ENCODE assay signal across 34 mouse cellular contexts in genomic region chr8:55472386-55472785, GRCm38 (mm10).
"Had no signal": no experiment of that assay in that cellular context is flagged by ENCODE, and none has a peak within 500 bp of the region (broad histone marks: within the 10 kb centered on the region; RNA-seq: fewer than 3 reads in every experiment).

No protein-coding gene starts in this region.

- H3K9ac ChIP-seq: heart, embryonic 12.5 days; heart, embryonic 13.5 days; heart, embryonic 15.5 days; hindbrain, embryonic 12.5 days; hindbrain, embryonic 13.5 days; hindbrain, embryonic 14.5 days; hindbrain, embryonic 15.5 days; intestine, embryonic 15.5 days had no signal

- H3K27ac ChIP-seq: heart, adult 2 months; heart, embryonic 10.5 days; heart, embryonic 13.5 days; heart, embryonic 15.5 days; hindbrain, embryonic 10.5 days; hindbrain, embryonic 12.5 days; hindbrain, embryonic 13.5 days; hindbrain, embryonic 14.5 days; hindbrain, embryonic 15.5 days; hindbrain, postnatal 0 days; intestine, embryonic 15.5 days; kidney, postnatal 0 days; layer of hippocampus, adult 2 months; left cerebral cortex, adult 2 months had no signal

- H3K27me3 ChIP-seq: heart, embryonic 12.5 days; heart, embryonic 13.5 days; heart, embryonic 15.5 days; hindbrain, embryonic 12.5 days; hindbrain, embryonic 13.5 days; hindbrain, embryonic 15.5 days; intestine, embryonic 15.5 days had no signal

- H3K4me2 ChIP-seq: heart, embryonic 11.5 days; heart, embryonic 12.5 days; heart, embryonic 13.5 days; heart, embryonic 15.5 days; hindbrain, embryonic 12.5 days; hindbrain, embryonic 13.5 days; hindbrain, embryonic 14.5 days; hindbrain, embryonic 15.5 days; intestine, embryonic 15.5 days had no signal

- ATAC-seq: hindbrain, embryonic 16.5 days; hindbrain, postnatal 0 days; inflammation-experienced regulatory T-cells, adult 6 months; intestine, embryonic 15.5 days; intestine, embryonic 16.5 days; intestine, postnatal 0 days had no signal

- DNase-seq: heart, adult 2 months; heart, postnatal 10 days; heart, postnatal 14 days; heart, postnatal 36 days; heart, postnatal 4 days; kidney, adult 11 months; kidney, adult 18-20 months; kidney, adult 8-10 months; kidney, postnatal 10 days; kidney, postnatal 14 days; kidney, postnatal 25 days; kidney, postnatal 36 days; kidney, postnatal 4 days; layer of hippocampus, adult 9-11 months; layer of hippocampus, postnatal 36 days had no signal

- H3K36me3 ChIP-seq: heart, embryonic 10.5 days; heart, embryonic 12.5 days; heart, embryonic 13.5 days; heart, embryonic 15.5 days; hindbrain, embryonic 10.5 days; hindbrain, embryonic 12.5 days; hindbrain, embryonic 13.5 days; hindbrain, embryonic 15.5 days; intestine, embryonic 15.5 days had no signal

- H3K4me3 ChIP-seq: heart, adult 2 months; heart, embryonic 10.5 days; heart, embryonic 12.5 days; heart, embryonic 13.5 days; heart, embryonic 15.5 days; hindbrain, embryonic 10.5 days; hindbrain, embryonic 12.5 days; hindbrain, embryonic 13.5 days; hindbrain, embryonic 15.5 days; intestine, embryonic 15.5 days; layer of hippocampus, adult 2 months; left cerebral cortex, adult 2 months had no signal

- H3K9me3 ChIP-seq: heart, embryonic 10.5 days; heart, embryonic 13.5 days; hindbrain, embryonic 10.5 days; hindbrain, embryonic 12.5 days; hindbrain, embryonic 13.5 days; hindbrain, embryonic 15.5 days; intestine, embryonic 15.5 days had no signal

- H3K4me1 ChIP-seq: heart, embryonic 10.5 days; heart, embryonic 12.5 days; heart, embryonic 13.5 days; heart, embryonic 15.5 days; hindbrain, embryonic 10.5 days; hindbrain, embryonic 12.5 days; hindbrain, embryonic 13.5 days; hindbrain, embryonic 15.5 days; intestine, embryonic 15.5 days had no signal
